Mouse (Mus musculus): ENCODE measurements at regions not wholly inside any gene's neighbourhood (a gene's known extent, or its start where the extent isn't known, plus 50 kb on each side); places are given as distances from the start of the nearest gene placed in this dataset.

- Histone ChIP-seq H3K27me3 (replicated peaks; ENCODE audit: control insufficient read depth, insufficient read depth, low read length) (no peaks in the 10 kb centered on the region), H3K27ac (ENCODE audit: low read length) (no peak overlapping the region), H3K36me3 (ENCODE audit: control insufficient read depth, insufficient read depth) (no peaks in the 10 kb centered on the region), H3K4me2 (ENCODE audit: low read length) (no peak overlapping the region), H3K9me3 (ENCODE audit: control insufficient read depth, low read length) (no peaks in the 10 kb centered on the region), H3K4me1 (replicated peaks; ENCODE audit: control insufficient read depth, insufficient read depth, low read length) (no peaks in the 10 kb centered on the region), H3K4me3 (replicated peaks; ENCODE audit: low read length) (no peak overlapping the region), H3K9ac (replicated peaks; ENCODE audit: low read depth, low read length) (no peak overlapping the region)
- WGBS = 80% methylated on average over 3 of the region's 3 CpGs
- no peak for ATAC-seq
Measured at GRCm38 (mm10) chr13:110928894-110929293, 325.9 kb upstream of the Actbl2 start.

- H3K36me3 ChIP-seq (ENCODE audit: control insufficient read depth, insufficient read depth) = no peaks in the 10 kb centered on the region
- 95% methylated on average over 1 of the region's 1 CpGs for WGBS
Measured at GRCm38 (mm10) chr13:110929579-110929978, 325.2 kb upstream of the Actbl2 start.

GRCm38 (mm10) chr13:110941587-110941986, 313.2 kb upstream of the Actbl2 start:
- Histone ChIP-seq H3K27ac (ENCODE audit: low read length) (no peak overlapping the region), H3K9me3 (ENCODE audit: control insufficient read depth, low read length) (no peaks in the 10 kb centered on the region), H3K4me2 (ENCODE audit: low read length) (no peak overlapping the region), H3K4me3 (replicated peaks; ENCODE audit: low read length) (no peak overlapping the region), H3K4me1 (replicated peaks; ENCODE audit: control insufficient read depth, insufficient read depth, low read length) (no peaks in the 10 kb centered on the region), H3K36me3 (ENCODE audit: control insufficient read depth, insufficient read depth) (no peaks in the 10 kb centered on the region), H3K27me3 (replicated peaks; ENCODE audit: control insufficient read depth, insufficient read depth, low read length) (no peaks in the 10 kb centered on the region), H3K9ac (replicated peaks; ENCODE audit: low read depth, low read length) (no peak overlapping the region)
- WGBS = 91% methylated on average over 1 of the region's 1 CpGs
- ATAC-seq = no peak

More at GRCm38 (mm10) chr13:110929579-110929978, 325.2 kb upstream of the Actbl2 start:
- no peak for ATAC-seq
- no peak overlapping the region for H3K4me2 ChIP-seq (ENCODE audit: low read length)
- H3K4me1 ChIP-seq (replicated peaks; ENCODE audit: control insufficient read depth, insufficient read depth, low read length) = no peaks in the 10 kb centered on the region
- no peak overlapping the region for H3K9ac ChIP-seq (replicated peaks; ENCODE audit: low read depth, low read length)
- H3K4me3 ChIP-seq (replicated peaks; ENCODE audit: low read length) = no peak overlapping the region
- H3K9me3 ChIP-seq (ENCODE audit: control insufficient read depth, low read length) = no peaks in the 10 kb centered on the region
- no peak overlapping the region for H3K27ac ChIP-seq (ENCODE audit: low read length)
- no peaks in the 10 kb centered on the region for H3K27me3 ChIP-seq (replicated peaks; ENCODE audit: control insufficient read depth, insufficient read depth, low read length)

- no peak overlapping the region for H3K9ac ChIP-seq (replicated peaks; ENCODE audit: low read depth, low read length)
- no peaks in the 10 kb centered on the region for H3K36me3 ChIP-seq (ENCODE audit: control insufficient read depth, insufficient read depth)
- 90% methylated on average over 4 of the region's 4 CpGs for WGBS
- no peak for ATAC-seq
- H3K9me3 ChIP-seq (ENCODE audit: control insufficient read depth, low read length) = no peaks in the 10 kb centered on the region
- no peaks in the 10 kb centered on the region for H3K27me3 ChIP-seq (replicated peaks; ENCODE audit: control insufficient read depth, insufficient read depth, low read length)
- no peak overlapping the region for H3K27ac ChIP-seq (ENCODE audit: low read length)
- H3K4me3 ChIP-seq (replicated peaks; ENCODE audit: low read length) = no peak overlapping the region
- no peaks in the 10 kb centered on the region for H3K4me1 ChIP-seq (replicated peaks; ENCODE audit: control insufficient read depth, insufficient read depth, low read length)
- H3K4me2 ChIP-seq (ENCODE audit: low read length) = no peak overlapping the region
Measured at GRCm38 (mm10) chr13:110942986-110943644, 311.7 kb upstream of the Actbl2 start.

- H3K27me3 ChIP-seq (replicated peaks; ENCODE audit: control insufficient read depth, insufficient read depth, low read length) = no peaks in the 10 kb centered on the region
- H3K4me2 ChIP-seq (ENCODE audit: low read length) = no peak overlapping the region
- H3K9me3 ChIP-seq (ENCODE audit: control insufficient read depth, low read length) = no peaks in the 10 kb centered on the region
- H3K9ac ChIP-seq (replicated peaks; ENCODE audit: low read depth, low read length) = no peak overlapping the region
- ATAC-seq = no peak
- H3K4me3 ChIP-seq (replicated peaks; ENCODE audit: low read length) = no peak overlapping the region
- no peaks in the 10 kb centered on the region for H3K36me3 ChIP-seq (ENCODE audit: control insufficient read depth, insufficient read depth)
- WGBS = 90% methylated on average over 4 of the region's 4 CpGs
- no peak overlapping the region for H3K27ac ChIP-seq (ENCODE audit: low read length)
- no peaks in the 10 kb centered on the region for H3K4me1 ChIP-seq (replicated peaks; ENCODE audit: control insufficient read depth, insufficient read depth, low read length)
Measured at GRCm38 (mm10) chr13:110944061-110944460, 310.8 kb upstream of the Actbl2 start.

GRCm38 (mm10) chr13:110944683-110945082, 310.1 kb upstream of the Actbl2 start:
- Histone ChIP-seq H3K4me1 (replicated peaks; ENCODE audit: control insufficient read depth, insufficient read depth, low read length) (no peaks in the 10 kb centered on the region), H3K4me3 (replicated peaks; ENCODE audit: low read length) (no peak overlapping the region), H3K27ac (ENCODE audit: low read length) (no peak overlapping the region), H3K27me3 (replicated peaks; ENCODE audit: control insufficient read depth, insufficient read depth, low read length) (no peaks in the 10 kb centered on the region), H3K36me3 (ENCODE audit: control insufficient read depth, insufficient read depth) (no peaks in the 10 kb centered on the region), H3K9ac (replicated peaks; ENCODE audit: low read depth, low read length) (no peak overlapping the region), H3K9me3 (ENCODE audit: control insufficient read depth, low read length) (no peaks in the 10 kb centered on the region), H3K4me2 (ENCODE audit: low read length) (no peak overlapping the region)
- 96% methylated on average over 5 of the region's 5 CpGs for WGBS
- ATAC-seq = no peak

GRCm38 (mm10) chr13:110960212-110960611, 294.6 kb upstream of the Actbl2 start:
- no peak overlapping the region for H3K27ac ChIP-seq (ENCODE audit: low read length)
- no peaks in the 10 kb centered on the region for H3K4me1 ChIP-seq (replicated peaks; ENCODE audit: control insufficient read depth, insufficient read depth, low read length)
- no peaks in the 10 kb centered on the region for H3K36me3 ChIP-seq (ENCODE audit: control insufficient read depth, insufficient read depth)
- H3K4me2 ChIP-seq (ENCODE audit: low read length) = no peak overlapping the region
- H3K27me3 ChIP-seq (replicated peaks; ENCODE audit: control insufficient read depth, insufficient read depth, low read length) = no peaks in the 10 kb centered on the region
- WGBS = 82% methylated on average over 5 of the region's 5 CpGs
- H3K9ac ChIP-seq (replicated peaks; ENCODE audit: low read depth, low read length) = no peak overlapping the region
- no peak overlapping the region for H3K4me3 ChIP-seq (replicated peaks; ENCODE audit: low read length)
- peaks cover 4% of the 10 kb centered on the region; the same call in 1 of the 2 replicates for H3K9me3 ChIP-seq (ENCODE audit: control insufficient read depth, low read length)
- no peak for ATAC-seq

- 64% methylated on average over 8 of the region's 8 CpGs for whole genome bisulfite sequencing
- H3K9me3 ChIP-seq (ENCODE audit: control insufficient read depth, low read length) = no peaks in the 10 kb centered on the region
- no peak overlapping the region for H3K4me3 ChIP-seq (replicated peaks; ENCODE audit: low read length)
- H3K27me3 ChIP-seq (replicated peaks; ENCODE audit: control insufficient read depth, insufficient read depth, low read length) = no peaks in the 10 kb centered on the region
- H3K4me1 ChIP-seq (replicated peaks; ENCODE audit: control insufficient read depth, insufficient read depth, low read length) = 0 out of 2 replicates have a peak, but pooled peaks cover 3% of the 10 kb centered on the region
- ATAC-seq = no peak
- H3K9ac ChIP-seq (replicated peaks; ENCODE audit: low read depth, low read length) = no peak overlapping the region
- H3K27ac ChIP-seq (ENCODE audit: low read length) = no peak overlapping the region
- no peak overlapping the region for H3K4me2 ChIP-seq (ENCODE audit: low read length)
- H3K36me3 ChIP-seq (ENCODE audit: control insufficient read depth, insufficient read depth) = no peaks in the 10 kb centered on the region
Measured at GRCm38 (mm10) chr13:110967109-110967508, 287.7 kb upstream of the Actbl2 start.

- no peaks in the 10 kb centered on the region for H3K36me3 ChIP-seq (ENCODE audit: control insufficient read depth, insufficient read depth)
- H3K4me1 ChIP-seq (replicated peaks; ENCODE audit: control insufficient read depth, insufficient read depth, low read length) = 0 out of 2 replicates have a peak, but pooled peaks cover 3% of the 10 kb centered on the region
- no peak overlapping the region for H3K27ac ChIP-seq (ENCODE audit: low read length)
- H3K27me3 ChIP-seq (replicated peaks; ENCODE audit: control insufficient read depth, insufficient read depth, low read length) = no peaks in the 10 kb centered on the region
- H3K4me3 ChIP-seq (replicated peaks; ENCODE audit: low read length) = no peak overlapping the region
- peak; percentile 99 for ATAC-seq
- WGBS = 48% methylated on average over 5 of the region's 5 CpGs
- no peak overlapping the region for H3K9ac ChIP-seq (replicated peaks; ENCODE audit: low read depth, low read length)
- no peaks in the 10 kb centered on the region for H3K9me3 ChIP-seq (ENCODE audit: control insufficient read depth, low read length)
- no peak overlapping the region for H3K4me2 ChIP-seq (ENCODE audit: low read length)
Measured at GRCm38 (mm10) chr13:110967626-110968506, 286.9 kb upstream of the Actbl2 start.
